ENCODE assay signal across 9 mouse cellular contexts in the genomic region with DNA sequence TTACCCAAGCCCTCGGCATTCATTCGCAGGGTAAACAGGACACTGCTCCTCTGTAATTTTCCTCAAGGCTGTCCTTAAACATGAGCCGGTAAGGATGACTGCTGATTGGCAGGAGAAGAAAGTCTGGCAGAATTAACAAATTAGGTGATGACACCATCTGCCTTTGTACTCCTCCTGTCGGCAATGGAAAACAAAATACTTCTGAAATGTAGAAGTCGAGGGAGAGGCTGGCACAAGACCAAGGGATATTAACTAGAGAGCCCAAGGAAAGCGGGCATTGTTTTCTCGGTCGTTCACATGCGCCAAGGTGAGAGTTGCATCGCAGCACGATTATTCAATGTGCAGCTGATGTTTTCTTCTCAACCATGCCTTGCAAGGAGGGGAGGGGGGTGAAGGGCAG.
DNase-seq lines count a peak whose midpoint lies in the region; ATAC-seq lines count a peak whose summit lies in the region.
"Had no signal": no experiment of that assay in that cellular context is flagged by ENCODE, and none has a peak within 500 bp of the region (broad histone marks: within the 10 kb centered on the region; RNA-seq: fewer than 3 reads in every experiment).

No protein-coding gene starts in this region.

- H3K4me3 ChIP-seq in forebrain, embryonic 15.5 days: no peak overlapping the region
- no peak overlapping the region for H3K4me3 ChIP-seq in neural tube, embryonic 15.5 days (replicated peaks)
- H3K4me3 ChIP-seq in heart, embryonic 11.5 days (ENCODE audit: low read depth, low read length): no peak overlapping the region
- H3K4me3 ChIP-seq: liver, embryonic 15.5 days had no signal

- H3K36me3 ChIP-seq in forebrain, embryonic 15.5 days: no peaks in the 10 kb centered on the region
- H3K36me3 ChIP-seq in neural tube, embryonic 15.5 days: no peaks in the 10 kb centered on the region
- H3K36me3 ChIP-seq in heart, embryonic 11.5 days (ENCODE audit: control insufficient read depth, insufficient read depth, low read length): no peaks in the 10 kb centered on the region

- no peaks in the 10 kb centered on the region for H3K9me3 ChIP-seq in forebrain, embryonic 15.5 days
- H3K9me3 ChIP-seq in neural tube, embryonic 15.5 days (replicated peaks): no peaks in the 10 kb centered on the region
- no peaks in the 10 kb centered on the region for H3K9me3 ChIP-seq in heart, embryonic 11.5 days (replicated peaks; ENCODE audit: control insufficient read depth, low read length)
- H3K9me3 ChIP-seq: liver, embryonic 15.5 days had no signal

- peak; percentile 65 for DNase-seq in kidney, adult 9 months
- DNase-seq in kidney, postnatal 4 days: no peak
- DNase-seq in retina, postnatal 1 day: peak; percentile 40
- no peak for DNase-seq in retina, embryonic 14.5 days (ENCODE audit: low spot score)
- DNase-seq in spleen, postnatal 10 days (ENCODE audit: low spot score in 2 of 2): no peak

- no peak for ATAC-seq in forebrain, embryonic 15.5 days (replicated peaks)
- ATAC-seq in neural tube, embryonic 15.5 days (ENCODE audit: low FRiP score): no peak
- no peak for ATAC-seq in heart, embryonic 11.5 days (replicated peaks; ENCODE audit: insufficient number of reproducible peaks, low FRiP score, low TSS enrichment)

- H3K9ac ChIP-seq in forebrain, embryonic 15.5 days (replicated peaks): 0 out of 2 replicates have a peak overlapping the region, but pooled peaks have one; percentile 1
- no peak overlapping the region for H3K9ac ChIP-seq in neural tube, embryonic 15.5 days (replicated peaks)
- H3K9ac ChIP-seq in heart, embryonic 11.5 days (ENCODE audit: low read depth, low read length): no peak overlapping the region
- H3K9ac ChIP-seq: liver, embryonic 15.5 days had no signal

- peak overlapping the region; percentile 57 for H3K27ac ChIP-seq in forebrain, embryonic 15.5 days (replicated peaks)
- peak overlapping the region; percentile 58 for H3K27ac ChIP-seq in neural tube, embryonic 15.5 days (replicated peaks)
- H3K27ac ChIP-seq in heart, embryonic 11.5 days (ENCODE audit: low read depth, low read length): no peak overlapping the region
- H3K27ac ChIP-seq: liver, embryonic 15.5 days had no signal

- 0 out of 2 replicates have a peak overlapping the region, but pooled peaks have one; percentile 9 for H3K4me2 ChIP-seq in forebrain, embryonic 15.5 days (replicated peaks)
- H3K4me2 ChIP-seq in neural tube, embryonic 15.5 days: no peak overlapping the region
- no peak overlapping the region for H3K4me2 ChIP-seq in heart, embryonic 11.5 days
- H3K4me2 ChIP-seq: liver, embryonic 15.5 days had no signal

- 13% methylated on average over 11 of the region's 11 CpGs for WGBS in forebrain, embryonic 15.5 days
- 36% methylated on average over 11 of the region's 11 CpGs for WGBS in neural tube, embryonic 15.5 days
- WGBS in heart, embryonic 11.5 days (ENCODE audit: insufficient replicate concordance): 66% methylated on average over 11 of the region's 11 CpGs

- peaks cover 40% of the 10 kb centered on the region for H3K4me1 ChIP-seq in forebrain, embryonic 15.5 days
- peaks cover 42% of the 10 kb centered on the region for H3K4me1 ChIP-seq in neural tube, embryonic 15.5 days
- no peaks in the 10 kb centered on the region for H3K4me1 ChIP-seq in heart, embryonic 11.5 days (ENCODE audit: control insufficient read depth, insufficient read depth, low read length)

- H3K27me3 ChIP-seq in forebrain, embryonic 15.5 days: no peaks in the 10 kb centered on the region
- H3K27me3 ChIP-seq in neural tube, embryonic 15.5 days (replicated peaks): no peaks in the 10 kb centered on the region
- H3K27me3 ChIP-seq in heart, embryonic 11.5 days (ENCODE audit: control insufficient read depth, insufficient read depth, low read length): no peaks in the 10 kb centered on the region
- H3K27me3 ChIP-seq: liver, embryonic 15.5 days had no signal

Comparison
In these comparisons a context has a peak if more than half of its experiments do, and no peak if none do; other contexts are left out.
1. DNase-seq: peak in kidney, adult 9 months (single experiment) and retina, postnatal 1 day (single experiment); none in kidney, postnatal 4 days (0 of 2), retina, embryonic 14.5 days (single experiment) and spleen, postnatal 10 days (0 of 2).